Mouse (Mus musculus): Measurements from ENCODE around the gene Pkd1l1. TPM values are rescaled to one million over a fixed set of nuclear protein-coding genes. Genes with fewer than 3 reads are reported as not detected.

Gene Pkd1l1
- total RNA-seq, 1 experiment, result 0.58 TPM

- Histone ChIP-seq H3K9me3 (ENCODE audit: control insufficient read depth, insufficient read depth, low read depth, low read length) (no peaks in the 10 kb centered on the region), H3K4me1 (ENCODE audit: control insufficient read depth in 2 of 2, insufficient read depth in 2 of 2, low read length in 2 of 2, poor library complexity in 1 of 2) (no peaks in the 10 kb centered on the region), H3K27ac (ENCODE audit: insufficient read depth, low read depth, low read length, poor library complexity, severe bottlenecking) (no peak overlapping the region), H3K4me3 (ENCODE audit: insufficient read depth in 1 of 2, low read depth in 1 of 2, low read length in 2 of 2, poor library complexity in 1 of 2, severe bottlenecking in 1 of 2) (no peak overlapping the region), H3K9ac (ENCODE audit: insufficient read depth, low read depth, low read length, poor library complexity, severe bottlenecking) (no peak overlapping the region), H3K36me3 (ENCODE audit: control insufficient read depth, insufficient read depth, low read length, poor library complexity, severe bottlenecking) (no peaks in the 10 kb centered on the region)
- in situ Hi-C loops (cut with MboI; ENCODE audit: low sequenced_read_pairs in 2 of 2, unreplicated experiment in 2 of 2), result loop anchor here (5.0 to 25.0 kb wide), 3 partner anchors 328 to 425 kb away; no protein-coding TSS in a partner anchor
- DNase-seq (ENCODE audit: low read depth, low spot score), result no peak
- TF ChIP-seq MAFK (IDR thresholded peaks at IDR 0.05; ENCODE audit: insufficient read depth, low read depth, low read length), result no peak
- TF ChIP-seq ZNF384 (IDR thresholded peaks at IDR 0.05; ENCODE audit: low read depth, low read length), result no peak
- no peak for TF ChIP-seq CHD2 (IDR thresholded peaks at IDR 0.05; ENCODE audit: low read depth, low read length)
- TF ChIP-seq ZC3H11A (IDR thresholded peaks at IDR 0.05; ENCODE audit: borderline replicate concordance, low read depth, low read length), result no peak
- TF ChIP-seq HCFC1 (IDR thresholded peaks at IDR 0.05; ENCODE audit: borderline replicate concordance, insufficient read depth, low read length), result no peak
These were observed 110.6 kb downstream of the Pkd1l1 start for GRCm38 (mm10) chr11:8862426-8862825.

- H3K9ac ChIP-seq (ENCODE audit: insufficient read depth, low read depth, low read length, poor library complexity, severe bottlenecking), result no peak overlapping the region
- in situ Hi-C loops (cut with MboI; ENCODE audit: low sequenced_read_pairs in 2 of 2, unreplicated experiment in 2 of 2), result loop anchor here (5.0 to 25.0 kb wide), 3 partner anchors 327 to 425 kb away; no protein-coding TSS in a partner anchor
- DNase-seq (ENCODE audit: low read depth, low spot score), result no peak
- no peak overlapping the region for H3K4me3 ChIP-seq (ENCODE audit: insufficient read depth in 1 of 2, low read depth in 1 of 2, low read length in 2 of 2, poor library complexity in 1 of 2, severe bottlenecking in 1 of 2)
- no peaks in the 10 kb centered on the region for H3K4me1 ChIP-seq (ENCODE audit: control insufficient read depth in 2 of 2, insufficient read depth in 2 of 2, low read length in 2 of 2, poor library complexity in 1 of 2)
- no peaks in the 10 kb centered on the region for H3K9me3 ChIP-seq (ENCODE audit: control insufficient read depth, insufficient read depth, low read depth, low read length)
- TF ChIP-seq ZC3H11A (IDR thresholded peaks at IDR 0.05; ENCODE audit: borderline replicate concordance, low read depth, low read length) (no peak), ZNF384 (IDR thresholded peaks at IDR 0.05; ENCODE audit: low read depth, low read length) (no peak), CHD2 (IDR thresholded peaks at IDR 0.05; ENCODE audit: low read depth, low read length) (no peak), HCFC1 (IDR thresholded peaks at IDR 0.05; ENCODE audit: borderline replicate concordance, insufficient read depth, low read length) (no peak), MAFK (IDR thresholded peaks at IDR 0.05; ENCODE audit: insufficient read depth, low read depth, low read length) (no peak)
- no peak overlapping the region for H3K27ac ChIP-seq (ENCODE audit: insufficient read depth, low read depth, low read length, poor library complexity, severe bottlenecking)
- H3K36me3 ChIP-seq (ENCODE audit: control insufficient read depth, insufficient read depth, low read length, poor library complexity, severe bottlenecking), result no peaks in the 10 kb centered on the region
These were observed 111.1 kb downstream of the Pkd1l1 start for GRCm38 (mm10) chr11:8861978-8862377.

- H3K4me3 ChIP-seq (ENCODE audit: insufficient read depth in 1 of 2, low read depth in 1 of 2, low read length in 2 of 2, poor library complexity in 1 of 2, severe bottlenecking in 1 of 2), result no peak overlapping the region
- in situ Hi-C loops (cut with MboI; ENCODE audit: low sequenced_read_pairs in 2 of 2, unreplicated experiment in 2 of 2), result loop anchor here (5.0 to 25.0 kb wide), 3 partner anchors 326 to 424 kb away; no protein-coding TSS in a partner anchor
- H3K27ac ChIP-seq (ENCODE audit: insufficient read depth, low read depth, low read length, poor library complexity, severe bottlenecking), result no peak overlapping the region
- TF ChIP-seq ZC3H11A (IDR thresholded peaks at IDR 0.05; ENCODE audit: borderline replicate concordance, low read depth, low read length) (no peak; the same call in 1 of the 2 replicates), HCFC1 (IDR thresholded peaks at IDR 0.05; ENCODE audit: borderline replicate concordance, insufficient read depth, low read length) (no peak), MAFK (IDR thresholded peaks at IDR 0.05; ENCODE audit: insufficient read depth, low read depth, low read length) (no peak), CHD2 (IDR thresholded peaks at IDR 0.05; ENCODE audit: low read depth, low read length) (no peak), ZNF384 (IDR thresholded peaks at IDR 0.05; ENCODE audit: low read depth, low read length) (no peak)
- DNase-seq (ENCODE audit: low read depth, low spot score), result peak; percentile 47
- H3K4me1 ChIP-seq (ENCODE audit: control insufficient read depth in 2 of 2, insufficient read depth in 2 of 2, low read length in 2 of 2, poor library complexity in 1 of 2), result no peaks in the 10 kb centered on the region
- H3K9ac ChIP-seq (ENCODE audit: insufficient read depth, low read depth, low read length, poor library complexity, severe bottlenecking), result no peak overlapping the region
- H3K9me3 ChIP-seq (ENCODE audit: control insufficient read depth, insufficient read depth, low read depth, low read length), result no peaks in the 10 kb centered on the region
- no peaks in the 10 kb centered on the region for H3K36me3 ChIP-seq (ENCODE audit: control insufficient read depth, insufficient read depth, low read length, poor library complexity, severe bottlenecking)
These were observed 112.2 kb downstream of the Pkd1l1 start for GRCm38 (mm10) chr11:8860878-8861277.

GRCm38 (mm10) chr11:8859868-8860267, 113.2 kb downstream of the Pkd1l1 start:
- H3K36me3 ChIP-seq (ENCODE audit: control insufficient read depth, insufficient read depth, low read length, poor library complexity, severe bottlenecking), result no peaks in the 10 kb centered on the region
- H3K9me3 ChIP-seq (ENCODE audit: control insufficient read depth, insufficient read depth, low read depth, low read length), result no peaks in the 10 kb centered on the region
- in situ Hi-C loops (cut with MboI; ENCODE audit: low sequenced_read_pairs in 2 of 2, unreplicated experiment in 2 of 2), result loop anchor here (5.0 to 25.0 kb wide), 3 partner anchors 325 to 423 kb away; no protein-coding TSS in a partner anchor
- peak; percentile 74 for DNase-seq (ENCODE audit: low read depth, low spot score)
- H3K27ac ChIP-seq (ENCODE audit: insufficient read depth, low read depth, low read length, poor library complexity, severe bottlenecking), result no peak overlapping the region
- TF ChIP-seq ZC3H11A (IDR thresholded peaks at IDR 0.05; ENCODE audit: borderline replicate concordance, low read depth, low read length) (peak; percentile 97), MAFK (IDR thresholded peaks at IDR 0.05; ENCODE audit: insufficient read depth, low read depth, low read length) (no peak), HCFC1 (IDR thresholded peaks at IDR 0.05; ENCODE audit: borderline replicate concordance, insufficient read depth, low read length) (no peak)
- no peaks in the 10 kb centered on the region for H3K4me1 ChIP-seq (ENCODE audit: control insufficient read depth in 2 of 2, insufficient read depth in 2 of 2, low read length in 2 of 2, poor library complexity in 1 of 2)
- no peak overlapping the region for H3K9ac ChIP-seq (ENCODE audit: insufficient read depth, low read depth, low read length, poor library complexity, severe bottlenecking)
- H3K4me3 ChIP-seq (ENCODE audit: insufficient read depth in 1 of 2, low read depth in 1 of 2, low read length in 2 of 2, poor library complexity in 1 of 2, severe bottlenecking in 1 of 2), result no peak overlapping the region

All from ES-E14 (cell line).